Mouse (Mus musculus) ES-E14 (cell line): ENCODE data around the gene Hoxa5.

ENCODE experiments used
- CHD2 ChIP-seq: IDR thresholded peaks from 2 replicates; pipeline ENCODE4 v1.6.1; 2014; ENCODE audit warnings: mild to moderate bottlenecking, low read depth, low read length, inconsistent platforms
- MAFK ChIP-seq: IDR thresholded peaks from 2 replicates; pipeline ENCODE4 v1.6.1; 2014; ENCODE audit warnings: mild to moderate bottlenecking, low read depth, low read length, inconsistent platforms; ENCODE audit not compliant: insufficient read depth
- ZC3H11A ChIP-seq: IDR thresholded peaks from 2 replicates; pipeline ENCODE4 v1.6.1; 2012; ENCODE audit warnings: low read depth, mild to moderate bottlenecking, inconsistent platforms, low read length, borderline replicate concordance
- ZNF384 ChIP-seq: IDR thresholded peaks from 2 replicates; pipeline ENCODE4 v1.6.1; 2012; ENCODE audit warnings: low read depth, low read length, inconsistent platforms

GRCm38 (mm10) chr6:52161336-52162092 is 42.9 kb downstream of the Hoxa5 start:
- TF ChIP-seq MAFK (no peak), ZC3H11A (no peak), CHD2 (no peak), ZNF384 (no peak)
